Mouse (Mus musculus): ENCODE measurements around the gene B3galnt2. TPM values are rescaled to one million over a fixed set of nuclear protein-coding genes. Genes with fewer than 3 reads are reported as not detected.

Gene B3galnt2
- 152 and 187 TPM in 2 replicates for polyA plus RNA-seq (2012; ENCODE audit: low replicate concordance)

GRCm38 (mm10) chr13:13953874-13954832 is at the start of gene B3galnt2:
B3galnt2 (plus strand) TSS chr13:13954469.

DNA sequence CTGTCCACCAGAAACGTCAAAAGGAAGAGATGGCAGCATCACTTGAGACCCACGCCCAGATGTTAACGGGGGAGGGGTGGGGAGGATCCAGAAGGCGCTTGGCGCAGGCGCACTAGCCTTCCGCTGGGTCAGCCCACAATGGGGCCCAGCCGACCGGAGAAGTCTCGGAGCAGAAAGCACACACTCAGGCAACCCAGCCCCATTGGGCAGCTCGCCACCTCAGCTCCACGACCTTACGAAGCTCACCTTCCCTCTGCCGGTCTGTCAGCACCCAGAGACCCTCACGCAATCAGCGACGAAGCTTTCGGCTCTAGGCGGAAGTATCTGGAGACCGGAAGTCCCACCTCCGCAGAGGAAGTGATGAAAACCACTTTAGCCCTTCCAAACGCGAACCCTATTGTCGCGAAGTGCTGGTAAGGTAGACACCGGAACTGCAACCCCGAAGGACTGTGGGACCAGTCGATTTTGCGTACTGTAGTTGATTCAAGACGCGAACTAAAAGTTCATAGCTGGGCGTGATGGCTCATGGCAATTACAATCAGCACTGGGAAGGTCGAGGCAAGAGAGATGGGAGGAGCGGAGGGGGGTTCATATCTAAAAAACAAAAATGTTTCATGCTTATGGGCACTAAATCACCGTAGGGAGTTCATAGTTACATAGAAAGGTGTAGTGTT is 85.2 kb downstream of the B3galnt2 start, which contains the start of gene Tbce:
Tbce (minus strand) TSS at position 347 of the 674 bp plus-strand sequence.

Other genes starting within 250 kb of the B3galnt2 start
- gene Gng4, start 170.4 kb upstream of the B3galnt2 start, polyA plus RNA-seq (2012; ENCODE audit: low replicate concordance) = not detected in 2 replicates
- gene Tbce, start 85.2 kb downstream of the B3galnt2 start, polyA plus RNA-seq (2012; ENCODE audit: low replicate concordance) = 2.7 and 5.4 TPM in 2 replicates
- 6.5 and 8.8 TPM in 2 replicates for gene Arid4b, start 108.8 kb downstream of the B3galnt2 start, polyA plus RNA-seq (2012; ENCODE audit: low replicate concordance)
- gene Ggps1, start 109.0 kb downstream of the B3galnt2 start, polyA plus RNA-seq (2012; ENCODE audit: low replicate concordance) = 1.5 and 4.0 TPM in 2 replicates

Data from leukemia stem cell, adult 10-12 weeks (primary cell).